Comparison of ENCODE assay signal across 10 mouse cellular contexts in the genomic region with DNA sequence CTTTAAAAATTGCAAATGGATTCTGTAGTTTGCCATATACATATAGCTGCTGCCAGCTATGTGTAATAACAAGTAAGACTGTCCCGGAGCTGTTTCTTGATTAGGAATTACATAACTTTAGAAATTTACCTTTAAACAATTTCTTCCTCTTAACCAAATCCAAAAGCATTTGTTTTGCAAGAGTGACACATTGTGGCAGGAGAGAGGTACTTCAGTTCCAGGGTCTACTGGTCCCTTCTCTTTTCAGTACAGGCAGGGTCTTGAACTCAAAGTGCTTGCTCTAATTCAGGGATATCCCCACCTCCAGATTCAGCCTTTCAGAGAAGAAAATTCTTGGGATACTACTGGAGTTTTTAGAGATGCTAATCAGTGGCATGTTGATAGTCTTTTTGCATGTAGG. TPM values are rescaled to one million over a fixed set of nuclear protein-coding genes. Genes with fewer than 3 reads are reported as not detected.
A peak's percentile ranks its signal among the peaks of the same experiment; 100 is the strongest.
DNase-seq lines count a peak whose midpoint lies in the region; ATAC-seq and TF ChIP-seq lines count a peak whose summit lies in the region.
"Had no signal": no experiment of that assay in that cellular context is flagged by ENCODE, and none has a peak within 500 bp of the region (broad histone marks: within the 10 kb centered on the region; RNA-seq: fewer than 3 reads in every experiment).

No protein-coding gene starts in this region.

- TF ChIP-seq POLR2A in brain, embryonic 14.5 days (IDR thresholded peaks at IDR 0.05; ENCODE audit: borderline replicate concordance, extremely low read depth, insufficient read depth, insufficient read length, poor library complexity, severe bottlenecking), result no peak

- DNase-seq in forebrain, embryonic 10.5 days (ENCODE audit: extremely low spot score, low spot score), result no peak
- peak; percentile 24 for DNase-seq in lung, postnatal 0 days (ENCODE audit: low spot score)
- DNase-seq in lung, postnatal 36 days, result no peak
- DNase-seq in brain, embryonic 14.5 days (ENCODE audit: low read depth), result peak; percentile 48
- DNase-seq in retina, postnatal 1 day, result peak; percentile 55
- DNase-seq in layer of hippocampus, postnatal 36 days, result no peak
- no peak for DNase-seq in kidney, postnatal 4 days

- ATAC-seq in forebrain, embryonic 16.5 days, result peak; percentile 36; the same call in 1 of the 2 replicates
- ATAC-seq in lung, postnatal 0 days, result no peak

- peaks cover 15% of the 10 kb centered on the region for H3K36me3 ChIP-seq in forebrain, embryonic 16.5 days (ENCODE audit: control insufficient read depth, insufficient read depth)
- H3K36me3 ChIP-seq in forebrain, embryonic 10.5 days (replicated peaks), result peaks cover 85% of the 10 kb centered on the region
- peaks cover 5% of the 10 kb centered on the region; the same call in 1 of the 2 replicates for H3K36me3 ChIP-seq in lung, postnatal 0 days (ENCODE audit: insufficient read depth, low read length)

- peak; percentile 58 for TF ChIP-seq CTCF in lung, postnatal 0 days (IDR thresholded peaks at IDR 0.05)
- TF ChIP-seq CTCF in brain, embryonic 14.5 days (IDR thresholded peaks at IDR 0.05; ENCODE audit: borderline replicate concordance, extremely low read depth, insufficient read depth, insufficient read length), result peak; percentile 30; the same call in 1 of the 2 replicates

- no peak overlapping the region for H3K4me2 ChIP-seq in forebrain, embryonic 16.5 days (ENCODE audit: low read length)
- no peak overlapping the region for H3K4me2 ChIP-seq in lung, postnatal 0 days (replicated peaks; ENCODE audit: low read depth, low read length)
- H3K4me2 ChIP-seq: embryonic facial prominence, embryonic 12.5 days had no signal

- WGBS in forebrain, embryonic 16.5 days, result 96% methylated on average over 1 of the region's 1 CpGs
- WGBS in forebrain, embryonic 10.5 days, result 96% methylated on average over 1 of the region's 1 CpGs
- WGBS in lung, postnatal 0 days, result 72% methylated on average over 1 of the region's 1 CpGs

- H3K9ac ChIP-seq in forebrain, embryonic 16.5 days (replicated peaks; ENCODE audit: low read depth, low read length), result no peak overlapping the region
- no peak overlapping the region for H3K9ac ChIP-seq in lung, postnatal 0 days (replicated peaks; ENCODE audit: low read depth)
- H3K9ac ChIP-seq: embryonic facial prominence, embryonic 12.5 days had no signal

- H3K4me3 ChIP-seq in forebrain, embryonic 16.5 days (replicated peaks; ENCODE audit: low read length), result no peak overlapping the region
- no peak overlapping the region for H3K4me3 ChIP-seq in forebrain, embryonic 10.5 days
- no peak overlapping the region for H3K4me3 ChIP-seq in lung, postnatal 0 days (ENCODE audit: low read depth, low read length)
- H3K4me3 ChIP-seq: embryonic facial prominence, embryonic 12.5 days; heart, embryonic 10.5 days had no signal

- H3K27ac ChIP-seq in forebrain, embryonic 16.5 days (ENCODE audit: low read length), result no peak overlapping the region
- no peak overlapping the region for H3K27ac ChIP-seq in forebrain, embryonic 10.5 days
- no peak overlapping the region for H3K27ac ChIP-seq in lung, postnatal 0 days (ENCODE audit: low read length)
- H3K27ac ChIP-seq: embryonic facial prominence, embryonic 12.5 days; heart, embryonic 10.5 days had no signal

- no peak for TF ChIP-seq EP300 in lung, postnatal 0 days (IDR thresholded peaks at IDR 0.05)

- H3K9me3 ChIP-seq in forebrain, embryonic 16.5 days (ENCODE audit: control insufficient read depth, low read length), result no peaks in the 10 kb centered on the region
- no peaks in the 10 kb centered on the region for H3K9me3 ChIP-seq in forebrain, embryonic 10.5 days
- no peaks in the 10 kb centered on the region for H3K9me3 ChIP-seq in lung, postnatal 0 days (ENCODE audit: low read length)
- H3K9me3 ChIP-seq: embryonic facial prominence, embryonic 12.5 days; heart, embryonic 10.5 days had no signal

- H3K4me1 ChIP-seq in forebrain, embryonic 16.5 days (replicated peaks; ENCODE audit: control insufficient read depth, insufficient read depth, low read length), result peaks cover 3% of the 10 kb centered on the region; the same call in 1 of the 2 replicates
- no peaks in the 10 kb centered on the region for H3K4me1 ChIP-seq in forebrain, embryonic 10.5 days
- H3K4me1 ChIP-seq in lung, postnatal 0 days (ENCODE audit: insufficient read depth, low read depth, low read length), result no peaks in the 10 kb centered on the region
- H3K4me1 ChIP-seq: embryonic facial prominence, embryonic 12.5 days; heart, embryonic 10.5 days had no signal

- H3K27me3 ChIP-seq in forebrain, embryonic 16.5 days (replicated peaks; ENCODE audit: control insufficient read depth, insufficient read depth, low read length), result no peaks in the 10 kb centered on the region
- H3K27me3 ChIP-seq in forebrain, embryonic 10.5 days (ENCODE audit: poor library complexity, severe bottlenecking), result no peaks in the 10 kb centered on the region
- no peaks in the 10 kb centered on the region for H3K27me3 ChIP-seq in lung, postnatal 0 days (replicated peaks; ENCODE audit: insufficient read depth, low read length)
- H3K27me3 ChIP-seq: embryonic facial prominence, embryonic 12.5 days had no signal

RNA-seq across cellular contexts. Expression of a gene that starts 36.8 kb away (rescaled TPM):
- 92.0 and 98.7 TPM in 2 replicates for polyA plus RNA-seq in forebrain, embryonic 16.5 days (2015; fragmentation: Nextera tagmentation; extraction: Ambion mirVana)
- 123 and 124 TPM in 2 replicates for polyA plus RNA-seq in forebrain, embryonic 10.5 days (2016; fragmentation: Nextera tagmentation; extraction: Ambion mirVana)
- polyA plus RNA-seq in lung, postnatal 0 days (2015; fragmentation: Nextera tagmentation; extraction: Ambion mirVana), result 42.2 and 43.5 TPM in 2 replicates
- 81.8 and 89.3 TPM in 2 replicates for polyA plus RNA-seq in brain, embryonic 14.5 days (2012; rRNA removed)
- total RNA-seq in layer of hippocampus, postnatal 36 days (2021), result 10 to 100 TPM; 40.4 to 50.0 TPM

Comparison
In these comparisons a context has a peak if more than half of its experiments do, and no peak if none do; other contexts are left out.
1. DNase-seq: peak in lung, postnatal 0 days (single experiment), brain, embryonic 14.5 days (single experiment) and retina, postnatal 1 day (single experiment); none in forebrain, embryonic 10.5 days (single experiment), lung, postnatal 36 days (single experiment), layer of hippocampus, postnatal 36 days (0 of 2) and kidney, postnatal 4 days (0 of 2).